Mouse (Mus musculus) right cerebral cortex, postnatal 4 days (tissue): ENCODE data around the gene Gm48552.
A peak's percentile ranks its signal among the peaks of the same experiment; 100 is the strongest.

Source experiments
- DNase-seq: peaks from one replicate; pipeline ENCODE4 v3.0.0-alpha.2; 2022

Gene Gm48552

DNA sequence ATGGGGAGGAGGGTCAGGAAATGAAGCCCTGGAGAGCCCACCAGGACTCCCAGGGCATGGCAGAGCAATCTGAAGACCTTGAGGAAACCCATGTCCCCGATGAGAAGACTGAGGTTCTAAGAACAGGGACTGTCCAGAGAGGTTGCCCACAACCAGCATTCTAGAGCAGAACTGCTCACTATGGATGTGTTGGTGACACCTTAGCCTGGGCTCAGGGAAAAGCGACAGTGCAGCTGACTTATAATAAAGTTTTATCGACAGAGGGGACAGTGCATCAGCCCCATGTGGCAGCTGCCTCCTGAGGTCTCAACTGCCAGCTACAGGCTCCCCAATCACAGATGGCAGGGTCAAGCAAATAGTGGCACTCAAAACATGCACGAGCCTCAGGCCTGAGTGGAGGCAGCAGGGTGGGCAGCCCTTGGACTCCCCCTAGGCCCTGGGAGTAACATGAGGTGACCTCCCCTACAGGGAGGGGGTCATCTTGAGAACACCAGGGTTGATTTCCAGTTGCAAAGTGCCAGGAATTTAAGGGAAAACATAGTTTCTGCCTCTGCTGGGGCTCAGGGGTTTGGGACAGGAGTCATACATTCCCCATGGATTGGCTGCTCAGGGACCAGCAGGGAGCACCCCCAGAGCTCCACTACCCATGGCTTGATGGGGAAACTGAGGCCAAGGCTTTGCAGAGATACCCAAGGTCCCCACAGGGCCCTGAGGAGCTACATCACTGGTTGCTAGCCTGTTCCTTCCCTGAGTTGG is 32.4 kb downstream of the Gm48552 start:
- no peak for DNase-seq

- peak; percentile 1 for DNase-seq
These were observed 32.9 kb downstream of the Gm48552 start for GRCm38 (mm10) chr10:81421797-81422100.

GRCm38 (mm10) chr10:81422191-81422590 is 33.4 kb downstream of the Gm48552 start:
- DNase-seq: peak; percentile 2

- no peak for DNase-seq
These were observed 33.9 kb downstream of the Gm48552 start for GRCm38 (mm10) chr10:81422661-81423217.

DNA sequence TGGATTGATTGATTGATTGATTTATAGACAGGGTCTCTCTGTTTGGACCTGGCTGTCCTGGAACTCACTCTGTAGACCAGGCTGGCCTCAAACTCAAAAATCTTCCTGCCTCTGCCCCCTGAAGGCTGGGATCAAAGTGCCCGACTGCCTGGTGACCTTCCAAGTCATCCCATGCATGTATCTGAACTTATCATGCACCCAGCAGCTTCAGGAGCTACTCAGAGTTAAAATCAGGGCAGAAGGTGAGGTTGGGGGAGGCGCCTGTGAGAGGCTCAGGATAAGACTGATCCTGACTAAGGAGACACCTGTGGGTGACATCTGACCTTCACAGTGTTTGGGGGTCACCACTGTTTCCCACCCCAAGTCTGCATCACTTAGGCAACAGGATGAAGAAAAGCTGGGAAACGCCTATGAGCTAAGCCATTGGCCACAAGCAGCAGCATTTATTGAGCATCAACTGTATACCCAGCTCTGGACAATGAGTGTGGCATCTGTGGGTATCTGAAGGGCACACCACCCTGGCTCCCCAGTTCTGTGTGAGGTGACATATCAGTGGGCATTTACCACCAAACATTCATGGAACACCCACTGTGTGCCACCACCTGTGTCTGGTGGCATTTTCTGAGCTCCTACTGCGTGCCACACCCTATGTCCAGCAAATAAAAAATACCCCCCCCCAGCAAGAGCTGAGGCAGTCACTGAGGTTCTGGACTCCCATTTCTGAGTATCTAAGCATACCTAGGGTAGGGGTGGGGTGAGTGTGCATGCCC is 34.9 kb downstream of the Gm48552 start:
- DNase-seq: peak; percentile 2

GRCm38 (mm10) chr10:81424246-81425051 is 35.6 kb downstream of the Gm48552 start:
- DNase-seq: peak; percentile 26

GRCm38 (mm10) chr10:81425236-81425850 is 36.5 kb downstream of the Gm48552 start:
- peak; percentile 6 for DNase-seq

DNA sequence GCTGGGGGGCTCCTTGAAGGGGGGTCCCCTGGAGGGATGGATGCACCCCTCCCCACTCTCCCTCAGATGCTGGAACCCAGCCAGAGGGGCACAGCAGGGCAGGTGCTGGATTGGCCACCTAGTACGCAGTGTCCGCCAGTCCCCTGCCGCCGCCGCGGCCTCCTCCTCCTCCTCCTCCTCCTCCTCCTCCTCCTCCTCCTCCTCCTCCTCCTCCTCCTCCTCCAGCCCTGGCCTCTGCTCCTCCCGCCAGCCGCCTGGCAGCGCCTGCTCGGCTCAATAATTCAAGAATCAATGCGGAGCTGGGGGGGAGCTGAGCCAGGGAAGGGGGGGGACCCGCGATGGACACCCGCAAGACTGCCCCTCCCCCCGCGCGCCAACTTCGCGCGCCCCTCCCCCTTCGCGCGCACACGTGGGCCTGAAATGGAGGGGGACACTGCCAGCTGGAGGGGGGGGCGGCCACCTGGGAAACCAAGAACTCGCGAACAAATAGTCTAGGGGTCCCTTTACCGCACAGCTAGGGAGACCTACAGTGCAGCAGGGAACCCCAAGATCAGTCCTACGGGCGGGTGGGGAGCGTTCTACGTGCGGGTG is 37.4 kb downstream of the Gm48552 start:
- DNase-seq: peak; percentile 58

DNA sequence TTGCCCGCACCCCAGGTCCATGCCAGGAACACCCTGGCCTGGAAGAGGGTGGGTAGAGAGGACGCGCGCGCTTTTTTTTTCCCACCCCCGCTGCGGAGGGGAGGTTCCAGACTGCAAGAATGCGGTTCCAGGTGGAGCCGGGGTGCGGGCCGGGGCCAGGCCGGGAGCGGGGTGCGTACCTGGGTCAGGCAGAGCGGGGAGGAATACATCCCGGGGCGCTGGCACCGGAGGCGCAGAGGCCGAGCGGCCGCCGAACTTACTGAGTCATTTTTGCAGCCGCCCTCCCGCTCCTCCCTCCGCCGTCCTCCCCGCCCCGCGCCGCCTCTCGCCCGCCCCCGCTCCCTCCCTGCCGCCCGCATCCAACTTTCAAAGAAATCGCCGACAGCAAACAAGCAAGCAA is 38.1 kb downstream of the Gm48552 start:
- peak; percentile 52 for DNase-seq

GRCm38 (mm10) chr10:81427327-81427726 is 38.5 kb downstream of the Gm48552 start:
- no peak for DNase-seq

DNA sequence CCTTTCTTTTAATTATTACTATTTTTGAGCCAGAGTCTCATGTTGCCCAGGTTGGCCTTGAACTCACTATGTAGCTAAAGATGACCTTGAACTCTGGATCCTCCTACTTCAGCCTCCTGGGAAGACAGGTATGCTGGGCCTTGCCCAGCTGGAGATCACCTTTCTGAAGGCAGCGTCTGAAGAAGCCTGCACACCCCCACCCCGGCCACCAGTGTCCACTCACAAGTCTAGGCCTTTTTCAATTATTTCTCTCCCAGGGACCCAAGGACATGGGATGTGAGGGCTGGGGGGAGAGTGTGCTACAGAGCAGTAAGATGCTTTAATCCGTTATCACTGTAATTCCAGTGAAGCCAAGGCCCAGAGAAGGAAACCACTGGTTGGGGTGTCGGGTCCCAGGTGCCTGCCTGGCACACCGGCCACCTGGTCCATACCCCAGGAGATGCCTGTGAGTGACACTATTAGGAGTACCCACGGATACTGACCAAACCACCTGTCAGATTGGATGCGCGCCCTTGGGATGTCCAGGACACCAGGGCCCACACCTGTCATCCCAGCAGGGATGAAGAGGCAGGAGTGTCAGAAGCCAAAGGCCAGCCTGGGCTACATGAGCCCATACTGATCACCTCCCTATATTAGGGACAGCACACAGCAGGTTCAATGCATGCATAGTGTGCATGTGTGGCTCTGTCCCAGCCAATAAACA is 39.1 kb downstream of the Gm48552 start:
- peak; percentile 23 for DNase-seq

DNA sequence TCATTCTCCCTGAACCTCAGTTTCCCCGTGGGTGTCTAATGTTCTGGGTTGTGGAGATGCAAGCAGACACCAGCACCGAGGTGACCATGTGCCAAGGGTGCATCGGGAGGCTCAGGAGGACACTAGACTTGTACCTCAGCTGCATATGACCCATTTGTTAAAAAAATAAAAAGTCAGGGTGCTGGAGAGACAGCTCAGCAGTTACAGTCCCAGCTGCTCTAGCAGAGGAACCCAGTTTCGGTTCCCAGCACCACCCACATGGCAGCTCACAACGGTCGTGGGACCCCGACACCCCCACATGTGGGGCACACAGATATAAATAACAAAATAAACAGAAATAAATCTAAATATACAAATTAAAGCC is 39.7 kb downstream of the Gm48552 start:
- no peak for DNase-seq

- peak; percentile 1 for DNase-seq
These were observed 40.3 kb downstream of the Gm48552 start for GRCm38 (mm10) chr10:81429092-81429491.

DNA sequence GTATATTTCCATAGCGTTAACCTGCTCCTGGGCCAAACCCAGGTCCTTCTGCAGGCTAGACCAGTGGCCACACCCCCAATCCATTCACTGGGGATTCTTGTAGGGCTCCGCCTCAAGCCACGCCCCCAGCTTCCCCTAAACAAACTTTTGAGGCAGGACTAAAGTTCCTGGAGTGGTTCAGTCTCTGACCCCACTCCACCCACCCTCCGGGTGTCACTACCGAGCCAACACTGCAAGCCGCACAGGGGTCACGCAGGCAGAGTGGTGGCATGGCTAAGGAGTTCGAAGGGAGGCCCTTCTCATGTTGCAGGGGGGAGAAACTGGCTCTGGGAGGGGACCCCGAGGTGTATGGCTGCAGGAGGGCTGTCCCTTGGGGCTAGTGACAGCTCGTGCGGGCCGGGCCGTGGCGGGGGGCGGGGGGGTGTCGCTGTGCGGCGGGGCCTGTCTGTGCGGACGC is 40.8 kb downstream of the Gm48552 start:
- DNase-seq: peak; percentile 51

- peak; percentile 80 for DNase-seq
These were observed 41.5 kb downstream of the Gm48552 start for GRCm38 (mm10) chr10:81430141-81430830.

DNA sequence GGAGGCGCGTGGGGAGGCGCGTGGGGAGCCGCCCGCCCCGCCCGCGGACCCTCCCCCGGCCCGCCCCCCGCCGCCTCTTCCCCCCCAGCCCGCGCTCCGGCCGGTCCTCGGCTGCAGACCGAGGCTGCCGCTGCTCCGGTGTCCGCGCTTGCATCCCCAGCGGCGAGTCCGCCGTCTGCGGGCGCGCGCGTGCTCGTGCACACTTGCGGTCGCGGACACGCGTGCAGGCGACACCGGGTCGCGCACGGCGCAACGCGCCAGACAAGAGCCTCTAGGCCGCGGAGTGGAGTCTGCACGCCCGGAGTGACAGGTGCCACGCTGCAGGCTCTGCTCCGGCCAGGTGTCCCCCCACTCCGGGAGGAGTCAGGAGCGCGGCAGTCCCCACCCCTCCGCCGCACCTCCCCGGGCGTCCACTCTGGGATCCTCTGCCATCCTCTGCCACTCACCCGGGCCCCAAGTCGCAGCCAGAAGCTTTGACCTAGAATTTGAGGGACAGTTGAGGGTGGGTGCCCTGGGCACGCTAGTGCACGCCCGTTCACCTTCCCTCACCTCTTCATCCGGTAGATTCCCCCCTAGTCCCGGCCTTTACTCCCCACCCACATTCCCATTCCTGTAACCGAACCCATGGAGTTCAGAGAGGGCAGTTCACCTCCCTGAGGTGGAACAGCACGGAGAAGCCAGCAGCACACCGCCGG is 42.2 kb downstream of the Gm48552 start:
- DNase-seq: peak; percentile 74

DNA sequence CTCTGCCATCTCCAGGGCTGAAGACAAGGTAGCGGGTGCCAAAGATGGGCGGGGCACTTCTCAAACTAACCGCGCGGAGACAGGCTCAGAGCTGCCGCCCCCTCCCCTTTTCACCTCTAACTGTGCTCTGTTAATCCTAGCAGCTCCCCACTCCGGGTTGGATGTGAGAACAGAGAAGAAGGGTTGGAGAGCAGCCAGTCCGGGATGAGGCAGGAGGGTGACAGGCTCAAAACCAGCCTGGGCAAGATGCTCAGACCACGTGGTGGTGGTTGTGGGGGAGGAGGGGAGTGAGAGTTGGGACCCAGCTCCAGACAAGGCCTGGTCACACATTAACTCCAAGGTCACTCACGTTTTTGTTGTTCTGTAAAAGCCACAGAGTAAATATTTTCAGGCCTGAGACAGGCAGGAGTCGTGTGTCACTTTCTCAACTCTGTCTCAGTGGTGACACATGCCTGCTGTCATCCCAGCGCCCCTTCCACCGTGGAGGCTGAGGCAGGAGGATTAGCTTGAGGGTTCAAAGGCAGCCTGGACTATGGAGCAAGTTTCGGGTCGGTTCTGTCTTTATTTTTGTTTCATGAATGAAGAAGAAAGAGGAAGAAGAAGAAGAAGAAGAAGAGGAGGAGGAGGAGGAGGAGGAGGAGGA is 42.8 kb downstream of the Gm48552 start:
- peak; percentile 50 for DNase-seq

DNA sequence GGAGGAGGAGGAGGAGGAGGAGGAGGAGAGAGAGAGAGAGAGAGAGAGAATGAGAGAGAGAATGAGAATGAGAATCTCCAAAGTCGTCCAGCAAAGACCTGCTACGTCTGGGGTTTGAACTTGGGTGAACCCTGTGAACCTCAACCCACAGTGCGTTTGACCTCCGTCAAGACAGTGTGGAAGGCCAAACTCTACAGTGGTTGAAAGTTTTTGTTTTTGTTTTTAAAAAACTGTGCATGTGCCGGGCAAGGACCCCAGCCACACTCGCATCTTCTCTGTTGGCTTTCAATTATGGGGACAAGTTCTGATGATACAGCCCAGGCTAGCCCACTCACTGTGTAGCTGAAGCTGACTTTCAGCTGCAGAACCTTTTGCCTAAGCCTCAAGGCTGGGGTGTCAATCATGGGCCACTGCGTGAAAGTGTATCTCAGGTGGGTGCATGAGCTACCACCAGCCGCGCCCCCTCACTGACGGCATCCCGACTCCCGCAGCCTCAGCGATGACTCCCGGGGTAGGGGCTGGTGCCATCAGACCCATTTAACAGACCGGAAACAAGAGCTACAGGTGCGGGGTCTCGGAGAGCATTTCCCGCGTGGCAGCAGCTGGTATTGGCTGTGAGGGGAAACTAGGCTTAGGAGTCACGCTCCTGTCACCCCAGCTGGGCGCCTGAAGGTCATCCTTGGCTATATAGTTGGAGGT is 43.5 kb downstream of the Gm48552 start:
- DNase-seq: no peak

DNA sequence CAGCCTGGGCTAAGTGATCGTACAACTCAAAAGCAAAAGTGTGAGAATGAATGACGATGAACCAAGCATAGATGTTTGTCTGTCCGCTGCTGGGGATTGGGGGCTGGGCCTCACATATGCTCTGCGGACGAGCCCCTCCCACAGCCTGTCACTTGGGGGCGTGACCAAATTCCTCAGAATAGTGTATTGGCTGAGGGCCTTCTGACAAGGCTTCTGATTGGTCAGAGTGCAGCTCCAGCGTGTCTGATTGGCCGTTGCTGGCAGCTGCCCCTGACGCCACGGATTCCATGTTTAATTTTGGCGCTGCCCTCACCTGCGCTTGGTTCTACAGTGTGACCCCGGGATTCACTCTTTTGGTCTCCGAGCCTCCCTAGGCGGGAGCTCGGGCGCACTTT is 44.1 kb downstream of the Gm48552 start:
- DNase-seq: peak; percentile 84
